Mouse (Mus musculus) forebrain, embryonic 12.5 days (tissue): Measurements from ENCODE around the gene Cenpj. TPM values are rescaled to one million over a fixed set of nuclear protein-coding genes. Genes with fewer than 3 reads are reported as not detected.

Experiments
- ATAC-seq: fragments of 200-750 bp; cut with Nextera tagmentation; 2 replicates; pipeline ENCODE4 v1.8.0; 2017; ENCODE audit warnings: moderate TSS enrichment; ENCODE audit not compliant: low FRiP score
- H3K27ac ChIP-seq: fragments of 300-500 bp; sonication (generic); 2 replicates; pipeline ENCODE4 v1.5.1; 2016; ENCODE audit warnings: mild to moderate bottlenecking
- H3K27me3 ChIP-seq: fragments of 300-500 bp; sonication (generic); 2 replicates; pipeline ENCODE4 v1.6.1; 2016; ENCODE audit warnings: mild to moderate bottlenecking
- H3K36me3 ChIP-seq: fragments of 300-500 bp; sonication (generic); replicated peaks from 2 replicates; pipeline ENCODE4 v1.6.1; 2016; ENCODE audit warnings: mild to moderate bottlenecking
- H3K4me1 ChIP-seq: fragments of 300-500 bp; sonication (generic); 2 replicates; pipeline ENCODE4 v1.6.1; 2016
- H3K4me2 ChIP-seq: fragments of 300-500 bp; sonication (generic); 2 replicates; pipeline ENCODE4 v1.6.1; 2016; ENCODE audit warnings: mild to moderate bottlenecking, moderate library complexity
- H3K4me3 ChIP-seq: fragments of 300-500 bp; sonication (generic); replicated peaks from 2 replicates; pipeline ENCODE4 v1.5.1; 2016; ENCODE audit warnings: mild to moderate bottlenecking
- H3K9ac ChIP-seq: fragments of 300-500 bp; sonication (generic); 2 replicates; pipeline ENCODE4 v1.6.1; 2016; ENCODE audit warnings: mild to moderate bottlenecking
- H3K9me3 ChIP-seq: fragments of 300-500 bp; sonication (generic); 2 replicates; pipeline ENCODE4 v1.6.1; 2016
- WGBS: fragments of 180-500 bp; shearing (Covaris S2); methylation state at CpG from one replicate; pipeline ENCODE4 v1.1.7; 2016; 5-methylcytosine and 5-hydroxymethylcytosine counted together
- polyA plus RNA-seq: library from polyadenylated mRNA; unstranded; fragments of >200 nt; fragmentation: Nextera tagmentation; extraction: Ambion mirVana; gene quantifications from 2 replicates; pipeline ENCODE4 v1.2.1, GENCODE M21; 2016

Gene Cenpj
- polyA plus RNA-seq, 1 experiment from 2014 or later: 24.1 TPM

DNA sequence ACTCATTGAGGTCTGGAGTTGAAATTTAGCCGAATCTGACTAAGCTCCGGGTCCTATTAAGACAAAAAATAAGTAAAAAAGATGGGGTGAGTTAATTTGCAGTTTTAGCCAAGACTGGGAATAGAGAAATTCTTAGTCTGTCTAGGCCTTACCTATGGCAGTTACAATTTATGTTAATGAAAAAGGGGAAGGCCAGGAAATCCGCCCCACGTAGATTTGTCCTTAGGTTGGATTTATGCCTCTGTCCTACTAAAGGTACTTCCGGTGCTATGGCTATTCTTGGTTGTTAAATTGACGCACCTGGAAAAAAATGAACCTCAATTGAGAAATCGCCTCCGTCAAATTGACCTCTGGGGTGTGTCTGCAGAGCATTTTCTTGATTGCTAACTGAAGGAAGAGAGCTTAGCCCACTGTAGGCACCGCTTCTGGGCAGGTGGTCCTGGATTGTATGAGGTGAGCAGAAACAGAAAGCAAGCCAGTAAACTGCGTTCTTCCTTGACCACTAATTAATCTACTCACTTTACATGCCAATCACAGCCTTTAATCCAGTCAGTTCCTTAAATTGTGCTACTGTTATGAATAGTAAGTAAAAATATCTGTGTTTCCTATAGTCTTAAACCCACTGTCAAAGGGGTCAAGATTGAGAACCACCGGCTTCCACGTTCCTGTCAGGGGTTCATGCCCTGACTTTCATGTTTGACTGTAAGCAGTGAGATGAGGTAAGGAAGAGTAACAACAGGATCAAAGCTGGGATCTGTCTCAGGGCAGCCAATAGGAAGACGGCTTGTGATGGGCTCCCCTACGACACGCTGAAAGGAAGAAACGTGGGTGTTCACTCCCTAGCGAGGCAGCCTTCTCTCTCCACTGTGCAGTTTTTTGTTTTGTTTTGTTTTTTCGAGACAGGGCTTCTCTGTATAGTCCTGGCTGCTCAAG is 1.0 kb upstream of the Cenpj start:
- ATAC-seq: no peak
- Histone ChIP-seq H3K27me3 (no peaks in the 10 kb centered on the region), H3K36me3 (no peaks in the 10 kb centered on the region), H3K9ac (no peak overlapping the region), H3K4me1 (peaks cover 14% of the 10 kb centered on the region), H3K27ac (no peak overlapping the region), H3K4me3 (peak overlapping the region; percentile 41; the same call in 1 of the 2 replicates), H3K4me2 (peak overlapping the region; percentile 59), H3K9me3 (no peaks in the 10 kb centered on the region)
- 77% methylated on average over 18 of the region's 18 CpGs for WGBS

DNA sequence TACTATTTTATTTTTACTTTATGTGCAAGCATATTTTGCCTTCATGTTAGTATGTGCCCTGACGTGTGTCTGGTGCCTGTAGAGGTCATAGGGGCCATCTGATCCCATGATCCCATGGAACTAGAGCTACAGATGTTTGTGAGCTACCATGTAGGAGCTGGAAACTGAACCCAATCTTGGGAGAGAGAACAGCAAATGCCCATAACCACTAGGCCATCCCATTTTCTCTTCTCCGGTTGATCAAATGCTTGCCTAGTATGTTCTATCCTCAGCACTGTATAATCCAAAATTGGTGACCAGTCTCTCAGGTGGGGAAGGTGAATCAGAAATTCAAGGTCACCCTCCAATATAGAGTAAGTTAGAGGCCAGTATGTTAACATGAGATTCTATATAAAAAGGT is 2.7 kb downstream of the Cenpj start:
- 0 out of 2 replicates have a peak overlapping the region, but pooled peaks have one; percentile 72 for H3K9ac ChIP-seq
- 74% methylated on average over 2 of the region's 2 CpGs for WGBS
- no peaks in the 10 kb centered on the region for H3K27me3 ChIP-seq
- peak overlapping the region; percentile 60 for H3K4me2 ChIP-seq
- H3K27ac ChIP-seq: no peak overlapping the region
- no peaks in the 10 kb centered on the region for H3K9me3 ChIP-seq
- peaks cover 24% of the 10 kb centered on the region for H3K4me1 ChIP-seq
- H3K4me3 ChIP-seq: peak overlapping the region; percentile 84; the same call in 1 of the 2 replicates
- ATAC-seq: no peak
- no peaks in the 10 kb centered on the region for H3K36me3 ChIP-seq

DNA sequence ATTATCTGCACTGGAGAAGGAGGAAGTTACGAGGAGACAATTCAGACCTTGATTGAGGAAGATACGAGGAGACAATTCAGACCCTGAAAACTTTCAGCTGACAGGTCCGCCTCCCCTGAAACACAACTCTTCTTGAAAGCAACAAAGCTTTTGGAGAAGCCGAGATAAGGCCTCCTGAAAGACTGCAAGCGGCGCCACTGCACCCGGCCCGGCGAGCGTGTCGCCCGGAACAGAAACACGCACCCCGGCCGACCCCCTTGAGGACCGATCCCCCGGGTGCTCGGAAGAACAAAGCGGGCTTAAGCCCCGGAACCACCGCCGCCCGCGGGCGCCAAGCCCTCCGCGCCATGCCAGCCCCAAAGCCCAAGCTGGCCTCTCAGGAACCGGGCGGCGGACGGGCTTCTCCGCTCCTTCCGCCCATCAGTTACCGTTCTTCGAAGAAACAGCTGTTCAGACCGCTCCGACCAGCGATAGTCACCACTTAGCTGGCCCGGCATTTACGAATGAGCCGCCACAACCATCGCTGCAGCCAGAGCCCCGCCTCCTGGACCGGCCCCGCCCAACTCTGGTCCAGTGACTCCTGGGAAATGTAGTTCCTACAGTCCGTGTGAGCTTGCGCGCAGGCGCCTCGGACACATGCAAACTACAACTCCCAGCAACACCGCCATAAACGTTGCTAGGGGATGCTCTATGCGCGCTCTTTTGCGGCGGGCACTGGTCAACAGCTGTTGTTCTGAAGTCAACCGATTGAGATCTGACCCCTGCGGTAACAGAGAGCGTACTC is 3.7 kb downstream of the Cenpj start:
- Histone ChIP-seq H3K4me1 (peaks cover 24% of the 10 kb centered on the region), H3K4me2 (peak overlapping the region; percentile 60), H3K27me3 (no peaks in the 10 kb centered on the region), H3K9me3 (no peaks in the 10 kb centered on the region), H3K36me3 (peaks cover 2% of the 10 kb centered on the region; the same call in 1 of the 2 replicates), H3K27ac (peak overlapping the region; percentile 88), H3K9ac (peak overlapping the region; percentile 72), H3K4me3 (peak overlapping the region; percentile 84)
- peak; percentile 99 for ATAC-seq
- under 1% methylated on average over 59 of the region's 59 CpGs for WGBS

DNA sequence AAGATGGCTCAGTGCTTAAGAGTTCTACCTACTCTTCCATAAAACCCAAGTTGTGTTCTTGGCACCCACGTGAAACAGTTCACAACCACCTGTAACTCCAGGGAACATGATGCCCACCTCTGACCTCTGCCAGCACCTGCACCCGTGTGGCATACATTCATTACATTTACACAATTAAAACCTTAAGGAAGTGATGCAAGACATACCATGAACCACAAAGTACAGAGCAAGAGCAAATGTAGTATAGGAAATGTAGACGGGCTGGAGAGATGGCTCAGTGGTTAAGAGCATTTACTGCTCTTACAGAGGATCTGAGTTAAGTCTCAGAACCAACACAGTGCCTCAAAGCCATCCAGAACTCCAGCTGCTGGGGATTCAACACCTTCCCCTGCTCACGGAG is 6.2 kb downstream of the Cenpj start:
- 85% methylated on average over 4 of the region's 4 CpGs for WGBS
- no peak for ATAC-seq
- H3K4me2 ChIP-seq: no peak overlapping the region

DNA sequence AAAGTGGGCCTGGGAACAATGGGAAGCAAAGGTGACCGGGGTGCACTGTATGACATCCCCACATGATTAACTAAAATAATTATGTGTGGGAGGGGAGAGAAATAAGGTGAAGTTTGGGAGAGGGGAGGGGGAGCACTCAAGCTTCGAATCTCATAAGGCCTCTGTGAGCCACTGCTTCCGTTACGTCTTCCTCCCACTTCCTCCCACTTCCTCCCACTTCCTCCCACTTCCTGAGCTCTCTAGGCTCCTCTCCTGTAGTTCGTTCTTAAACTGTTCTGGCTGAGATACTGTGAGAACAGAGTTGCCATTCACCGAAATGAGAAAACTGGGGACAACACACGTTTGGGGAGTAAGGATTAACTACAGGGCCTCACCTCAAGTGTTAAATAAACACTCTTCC is 7.7 kb downstream of the Cenpj start:
- Histone ChIP-seq H3K9ac (no peak overlapping the region), H3K4me3 (no peak overlapping the region), H3K9me3 (no peaks in the 10 kb centered on the region), H3K4me2 (no peak overlapping the region), H3K27me3 (no peaks in the 10 kb centered on the region), H3K27ac (no peak overlapping the region), H3K36me3 (peaks cover 27% of the 10 kb centered on the region), H3K4me1 (peaks cover 15% of the 10 kb centered on the region)
- 84% methylated on average over 7 of the region's 7 CpGs for WGBS
- ATAC-seq: no peak

More for the DNA sequence above, 6.2 kb downstream of the Cenpj start:
- Histone ChIP-seq H3K36me3 (peaks cover 13% of the 10 kb centered on the region), H3K27me3 (no peaks in the 10 kb centered on the region), H3K9me3 (no peaks in the 10 kb centered on the region), H3K4me3 (no peak overlapping the region), H3K4me1 (peaks cover 17% of the 10 kb centered on the region), H3K27ac (no peak overlapping the region), H3K9ac (no peak overlapping the region)

DNA sequence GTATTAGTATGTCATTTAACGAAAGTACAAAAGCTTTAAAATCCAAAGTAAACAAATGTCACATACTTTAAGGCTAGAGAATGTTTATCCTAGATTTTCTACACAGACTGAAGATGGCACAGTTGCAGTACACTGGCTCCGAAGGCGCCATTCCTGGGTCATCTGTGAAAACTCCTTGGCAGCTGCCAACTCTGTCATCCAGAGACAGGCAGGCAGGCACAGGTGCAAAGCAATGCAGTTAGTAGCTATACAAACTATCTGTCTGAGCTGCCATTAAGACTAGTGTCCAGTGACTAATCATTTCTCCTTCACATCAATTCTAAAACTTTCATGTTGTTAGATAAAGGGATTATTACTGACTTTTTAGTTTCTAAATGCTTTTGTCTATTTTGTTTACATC is 16.1 kb downstream of the Cenpj start:
- 88% methylated on average over 3 of the region's 3 CpGs for WGBS
- ATAC-seq: no peak
- Histone ChIP-seq H3K9ac (no peak overlapping the region), H3K36me3 (peaks cover 49% of the 10 kb centered on the region), H3K4me2 (no peak overlapping the region), H3K27me3 (no peaks in the 10 kb centered on the region), H3K27ac (no peak overlapping the region), H3K4me1 (no peaks in the 10 kb centered on the region), H3K9me3 (no peaks in the 10 kb centered on the region), H3K4me3 (no peak overlapping the region)

DNA sequence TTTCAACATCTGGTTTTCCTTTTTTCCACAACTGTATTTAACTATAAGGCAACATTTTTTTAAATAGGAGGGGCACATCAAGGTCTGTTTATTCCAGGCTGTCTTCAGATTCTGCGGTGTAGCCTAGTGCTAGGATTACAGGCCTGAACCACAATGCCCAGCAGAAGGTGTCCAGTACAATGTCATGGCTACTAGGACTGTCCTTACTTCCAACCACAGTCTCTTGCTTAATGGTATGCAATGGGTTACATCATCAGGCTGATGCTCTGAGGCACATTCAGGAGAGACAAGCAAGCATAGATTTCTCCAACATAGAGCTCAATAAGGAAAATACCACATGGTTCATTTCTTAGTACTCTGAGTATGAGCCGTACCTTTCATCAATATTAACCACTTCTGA is 20.5 kb downstream of the Cenpj start:
- Histone ChIP-seq H3K4me1 (no peaks in the 10 kb centered on the region), H3K4me2 (no peak overlapping the region), H3K27me3 (no peaks in the 10 kb centered on the region), H3K36me3 (peaks cover 60% of the 10 kb centered on the region), H3K4me3 (no peak overlapping the region), H3K9ac (no peak overlapping the region), H3K27ac (no peak overlapping the region), H3K9me3 (no peaks in the 10 kb centered on the region)
- 92% methylated on average over 2 of the region's 2 CpGs for WGBS
- ATAC-seq: no peak

DNA sequence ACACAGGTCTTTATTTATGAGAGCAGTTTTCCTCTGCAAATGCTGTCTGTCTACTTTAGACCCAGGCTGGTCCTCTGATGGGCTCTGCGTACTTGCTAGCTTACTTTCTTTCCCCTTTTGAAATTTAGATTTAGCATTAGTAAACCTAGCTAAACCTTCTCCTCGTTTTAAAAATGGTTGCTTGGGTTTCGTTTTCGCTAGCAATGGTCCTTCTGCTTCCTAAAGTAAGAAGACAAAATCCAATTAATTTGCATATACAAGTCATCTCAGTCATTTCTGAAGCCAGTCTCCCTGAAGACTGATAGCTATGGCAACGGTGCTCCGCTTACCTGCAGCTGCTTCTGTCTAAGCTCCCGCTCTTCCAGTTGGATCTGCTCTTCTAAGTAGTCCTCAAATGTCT is 21.9 kb downstream of the Cenpj start:
- Histone ChIP-seq H3K9ac (no peak overlapping the region), H3K4me2 (no peak overlapping the region), H3K4me3 (no peak overlapping the region), H3K4me1 (no peaks in the 10 kb centered on the region), H3K27me3 (no peaks in the 10 kb centered on the region), H3K27ac (no peak overlapping the region), H3K9me3 (no peaks in the 10 kb centered on the region), H3K36me3 (peaks cover 52% of the 10 kb centered on the region)
- no peak for ATAC-seq
- 95% methylated on average over 7 of the region's 7 CpGs for WGBS

DNA sequence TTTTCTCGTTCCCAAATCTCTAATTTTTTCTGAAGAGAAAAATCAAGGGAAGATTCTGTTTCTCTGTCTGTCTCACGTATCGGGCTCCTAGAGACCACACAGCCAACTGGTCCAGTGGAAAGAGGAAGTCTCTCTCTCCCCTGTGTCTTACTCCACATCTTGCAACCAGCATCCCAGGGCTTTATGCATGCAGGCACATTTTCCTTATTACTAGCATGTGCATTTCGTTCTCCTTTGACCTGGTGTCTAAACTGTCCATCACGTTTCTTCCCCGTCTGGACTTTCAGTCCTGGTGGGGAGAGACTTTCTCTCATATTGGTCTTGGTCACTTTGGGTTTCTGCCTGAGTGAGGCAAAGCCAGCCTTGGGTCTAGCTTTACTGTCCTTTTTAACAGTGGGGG is 22.3 kb downstream of the Cenpj start:
- H3K9me3 ChIP-seq: no peaks in the 10 kb centered on the region
- WGBS: 94% methylated on average over 6 of the region's 6 CpGs
- no peak overlapping the region for H3K4me2 ChIP-seq
- H3K9ac ChIP-seq: no peak overlapping the region
- no peak overlapping the region for H3K27ac ChIP-seq
- H3K4me1 ChIP-seq: no peaks in the 10 kb centered on the region
- no peaks in the 10 kb centered on the region for H3K27me3 ChIP-seq
- H3K36me3 ChIP-seq: peaks cover 48% of the 10 kb centered on the region
- no peak overlapping the region for H3K4me3 ChIP-seq
- ATAC-seq: no peak

DNA sequence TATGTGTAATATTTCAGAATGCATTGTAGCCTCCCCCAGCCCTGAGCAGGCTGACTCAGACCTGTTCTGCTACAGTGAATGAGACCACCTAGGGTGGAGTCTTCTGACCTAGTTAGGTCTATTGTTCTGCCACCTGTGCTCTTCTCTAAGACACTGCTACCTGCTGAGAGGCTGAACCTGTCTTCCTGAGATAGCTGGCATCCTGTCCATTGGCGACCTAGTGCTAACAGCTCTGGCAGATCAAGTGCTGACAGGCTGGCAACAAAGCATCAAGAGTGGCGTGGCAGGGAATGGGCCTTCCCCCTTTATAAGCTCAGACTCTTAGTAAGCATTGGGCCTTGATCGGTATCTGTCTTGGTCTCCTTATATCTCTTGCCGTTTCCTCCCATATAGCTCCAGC is 24.3 kb downstream of the Cenpj start:
- ATAC-seq: no peak
- no peaks in the 10 kb centered on the region for H3K4me1 ChIP-seq
- H3K27me3 ChIP-seq: no peaks in the 10 kb centered on the region
- H3K9me3 ChIP-seq: no peaks in the 10 kb centered on the region
- no peak overlapping the region for H3K4me2 ChIP-seq
- peaks cover 44% of the 10 kb centered on the region for H3K36me3 ChIP-seq
- H3K9ac ChIP-seq: no peak overlapping the region
- WGBS: 91% methylated on average over 4 of the region's 4 CpGs
- H3K27ac ChIP-seq: no peak overlapping the region
- no peak overlapping the region for H3K4me3 ChIP-seq

DNA sequence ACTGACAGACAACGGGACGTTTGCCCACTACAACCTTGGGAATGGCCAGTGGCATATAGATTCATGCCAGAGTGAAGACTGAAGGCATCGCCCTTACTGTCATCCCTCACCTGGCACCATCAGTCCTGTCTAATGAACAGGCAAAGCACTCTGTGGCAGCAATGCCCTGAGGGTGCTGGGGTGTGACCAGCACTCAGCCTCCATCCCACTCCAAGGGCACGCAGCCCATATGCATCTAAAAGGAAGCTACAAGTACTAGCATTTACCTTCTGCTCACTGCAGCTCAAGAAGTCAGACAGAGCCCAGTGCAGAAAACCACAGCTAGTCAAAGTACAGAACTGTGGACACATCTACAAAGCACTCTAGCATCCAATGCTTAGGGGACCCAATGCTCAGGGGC is 29.7 kb downstream of the Cenpj start:
- no peak overlapping the region for H3K4me2 ChIP-seq
- H3K9me3 ChIP-seq: no peaks in the 10 kb centered on the region
- ATAC-seq: no peak
- H3K36me3 ChIP-seq: peaks cover 17% of the 10 kb centered on the region
- no peak overlapping the region for H3K9ac ChIP-seq
- WGBS: 91% methylated on average over 4 of the region's 4 CpGs
- no peaks in the 10 kb centered on the region for H3K4me1 ChIP-seq
- H3K4me3 ChIP-seq: no peak overlapping the region
- no peak overlapping the region for H3K27ac ChIP-seq
- no peaks in the 10 kb centered on the region for H3K27me3 ChIP-seq

DNA sequence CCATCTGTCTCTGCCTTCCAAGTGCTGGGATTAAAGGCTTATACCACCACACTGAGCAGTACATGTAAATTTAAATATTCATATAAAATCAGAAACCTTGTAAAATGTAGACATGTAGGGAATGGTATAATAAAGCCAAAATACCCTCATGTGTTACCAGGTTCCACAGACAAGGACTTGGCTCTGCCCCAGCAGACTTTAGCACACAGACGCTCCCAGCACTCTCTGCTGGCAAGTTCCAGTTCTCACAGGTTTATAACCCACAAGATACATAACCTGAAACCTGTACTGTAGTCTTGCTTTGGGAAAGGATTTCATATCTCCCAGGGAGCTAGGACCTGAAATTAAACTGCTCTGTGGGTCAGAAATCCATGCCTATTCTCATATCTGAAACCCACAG is 30.3 kb downstream of the Cenpj start:
- ATAC-seq: no peak
- Histone ChIP-seq H3K36me3 (peaks cover 17% of the 10 kb centered on the region), H3K4me2 (no peak overlapping the region), H3K27ac (no peak overlapping the region), H3K4me3 (no peak overlapping the region), H3K4me1 (no peaks in the 10 kb centered on the region), H3K27me3 (no peaks in the 10 kb centered on the region), H3K9ac (no peak overlapping the region), H3K9me3 (no peaks in the 10 kb centered on the region)
- WGBS: 97% methylated on average over 1 of the region's 1 CpGs
